Mouse (Mus musculus): Measurements from ENCODE around the gene Astl. TPM values are rescaled to one million over a fixed set of nuclear protein-coding genes. Genes with fewer than 3 reads are reported as not detected.

Astl gene
- polyA plus RNA-seq, 1 experiment from 2014 or later = 0.14 TPM

DNA sequence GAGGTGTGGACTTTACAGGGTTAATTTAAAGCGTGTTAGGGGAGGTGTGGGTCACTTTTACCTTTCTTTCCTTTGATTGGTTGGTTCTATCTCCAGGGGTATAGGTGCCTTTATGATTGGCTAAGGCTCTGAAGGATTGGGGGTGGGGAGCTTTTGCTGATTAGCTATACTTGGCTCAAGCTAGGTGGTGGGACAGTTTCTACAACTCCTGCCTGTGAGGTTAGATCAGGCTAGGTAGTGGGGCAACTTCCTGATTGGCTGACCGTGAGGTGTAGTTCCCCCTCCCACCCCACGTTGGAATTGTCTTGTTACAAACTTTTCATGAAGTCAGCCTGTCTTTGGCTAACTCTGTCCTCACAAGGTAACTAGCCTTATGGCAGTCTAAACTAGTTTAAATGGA, 31.3 kb upstream of the Astl start:
- no peak overlapping the region for H3K27ac ChIP-seq (replicated peaks; ENCODE audit: low read depth, low read length)
- no peak overlapping the region for H3K9ac ChIP-seq (ENCODE audit: low read depth, low read length)
- H3K9me3 ChIP-seq (ENCODE audit: control insufficient read depth, low read length) = no peaks in the 10 kb centered on the region
- H3K4me3 ChIP-seq (ENCODE audit: low read depth, low read length) = no peak overlapping the region
- no peaks in the 10 kb centered on the region for H3K4me1 ChIP-seq (ENCODE audit: control insufficient read depth, insufficient read depth, low read length)
- H3K36me3 ChIP-seq (ENCODE audit: control insufficient read depth, insufficient read depth, low read length) = no peaks in the 10 kb centered on the region
- no peaks in the 10 kb centered on the region for H3K27me3 ChIP-seq (replicated peaks; ENCODE audit: control insufficient read depth, insufficient read depth, low read length)
- WGBS = 36% methylated on average over 3 of the region's 3 CpGs
- no peak for ATAC-seq (ENCODE audit: low read depth)
- DNase-seq (ENCODE audit: low spot score) = no peak
- H3K4me2 ChIP-seq (ENCODE audit: low read depth, low read length) = no peak overlapping the region

DNA sequence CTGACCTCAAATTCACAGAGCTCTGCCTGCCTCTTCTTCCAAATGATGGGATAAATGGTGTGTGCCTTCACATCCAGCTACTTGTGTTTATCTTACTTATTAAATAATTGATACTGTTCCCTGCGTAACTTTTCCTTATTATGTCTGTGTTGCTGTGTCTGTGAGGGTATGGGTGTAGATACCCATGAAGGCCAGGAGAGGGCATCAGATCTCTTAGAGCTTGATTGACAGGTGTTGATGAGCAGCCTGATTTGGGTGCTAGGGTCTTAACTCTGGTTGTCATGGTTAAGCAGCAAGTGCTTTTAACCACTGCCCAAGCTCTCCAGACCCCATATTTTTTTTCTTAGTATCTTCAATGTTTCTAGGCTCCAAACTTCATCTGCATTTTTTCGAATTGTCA, 29.8 kb upstream of the Astl start:
- no peaks in the 10 kb centered on the region for H3K4me1 ChIP-seq (ENCODE audit: control insufficient read depth, insufficient read depth, low read length)
- no peaks in the 10 kb centered on the region for H3K9me3 ChIP-seq (ENCODE audit: control insufficient read depth, low read length)
- no peaks in the 10 kb centered on the region for H3K36me3 ChIP-seq (ENCODE audit: control insufficient read depth, insufficient read depth, low read length)
- no peak overlapping the region for H3K27ac ChIP-seq (replicated peaks; ENCODE audit: low read depth, low read length)
- 92% methylated on average over 2 of the region's 2 CpGs for WGBS
- no peak overlapping the region for H3K4me3 ChIP-seq (ENCODE audit: low read depth, low read length)
- H3K4me2 ChIP-seq (ENCODE audit: low read depth, low read length) = no peak overlapping the region
- H3K9ac ChIP-seq (ENCODE audit: low read depth, low read length) = no peak overlapping the region
- DNase-seq (ENCODE audit: low spot score) = no peak
- H3K27me3 ChIP-seq (replicated peaks; ENCODE audit: control insufficient read depth, insufficient read depth, low read length) = no peaks in the 10 kb centered on the region
- ATAC-seq (ENCODE audit: low read depth) = no peak

DNA sequence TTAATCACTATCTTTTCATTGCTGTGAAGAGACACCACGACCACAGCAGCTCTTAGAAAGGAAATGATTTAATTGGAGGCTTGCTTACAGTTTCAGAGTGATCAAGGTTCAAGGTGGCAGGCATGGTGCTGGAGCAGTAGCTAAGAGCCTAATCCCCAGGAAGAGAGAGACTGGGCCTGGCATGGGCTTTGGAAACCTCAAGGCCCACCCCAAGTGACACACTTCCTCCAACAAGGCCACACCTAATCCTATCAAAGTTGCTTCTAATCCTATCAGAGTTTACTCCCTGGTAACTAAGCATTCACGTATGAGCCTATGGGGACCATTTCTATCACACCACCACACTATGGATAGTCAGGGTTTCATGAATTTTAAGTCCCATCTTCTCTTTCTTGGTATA, 28.2 kb upstream of the Astl start:
- H3K4me3 ChIP-seq (ENCODE audit: low read depth, low read length) = no peak overlapping the region
- H3K27ac ChIP-seq (replicated peaks; ENCODE audit: low read depth, low read length) = no peak overlapping the region
- H3K9me3 ChIP-seq (ENCODE audit: control insufficient read depth, low read length) = no peaks in the 10 kb centered on the region
- H3K9ac ChIP-seq (ENCODE audit: low read depth, low read length) = no peak overlapping the region
- WGBS = 50% methylated on average over 2 of the region's 2 CpGs
- no peaks in the 10 kb centered on the region for H3K27me3 ChIP-seq (replicated peaks; ENCODE audit: control insufficient read depth, insufficient read depth, low read length)
- ATAC-seq (ENCODE audit: low read depth) (no peak), DNase-seq (ENCODE audit: low spot score) (no peak)
- no peaks in the 10 kb centered on the region for H3K36me3 ChIP-seq (ENCODE audit: control insufficient read depth, insufficient read depth, low read length)
- no peak overlapping the region for H3K4me2 ChIP-seq (ENCODE audit: low read depth, low read length)
- H3K4me1 ChIP-seq (ENCODE audit: control insufficient read depth, insufficient read depth, low read length) = no peaks in the 10 kb centered on the region

DNA sequence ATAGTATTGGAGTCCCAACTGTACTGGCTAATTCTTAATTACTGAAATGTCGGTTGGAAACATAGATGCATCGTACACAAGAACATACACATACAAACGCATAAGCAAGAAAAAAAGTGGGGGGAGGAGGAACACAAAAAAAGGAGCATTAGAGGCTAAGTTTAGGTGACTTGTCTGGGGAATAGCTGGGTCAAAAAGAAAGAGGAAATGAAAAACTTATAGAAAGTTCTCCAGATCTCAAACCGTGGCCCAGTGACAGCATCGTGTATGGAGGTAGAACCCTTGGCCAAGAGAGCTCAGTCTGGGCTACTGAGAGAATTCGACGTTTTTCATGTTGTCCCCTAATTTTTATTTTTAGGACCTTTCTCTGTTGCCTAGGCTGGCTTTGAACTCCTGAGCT, 27.8 kb upstream of the Astl start:
- no peaks in the 10 kb centered on the region for H3K4me1 ChIP-seq (ENCODE audit: control insufficient read depth, insufficient read depth, low read length)
- no peak overlapping the region for H3K4me3 ChIP-seq (ENCODE audit: low read depth, low read length)
- H3K36me3 ChIP-seq (ENCODE audit: control insufficient read depth, insufficient read depth, low read length) = no peaks in the 10 kb centered on the region
- H3K27me3 ChIP-seq (replicated peaks; ENCODE audit: control insufficient read depth, insufficient read depth, low read length) = no peaks in the 10 kb centered on the region
- no peaks in the 10 kb centered on the region for H3K9me3 ChIP-seq (ENCODE audit: control insufficient read depth, low read length)
- no peak overlapping the region for H3K27ac ChIP-seq (replicated peaks; ENCODE audit: low read depth, low read length)
- ATAC-seq (ENCODE audit: low read depth) = no peak
- no peak for DNase-seq (ENCODE audit: low spot score)
- 89% methylated on average over 7 of the region's 7 CpGs for WGBS
- no peak overlapping the region for H3K9ac ChIP-seq (ENCODE audit: low read depth, low read length)
- H3K4me2 ChIP-seq (ENCODE audit: low read depth, low read length) = no peak overlapping the region

DNA sequence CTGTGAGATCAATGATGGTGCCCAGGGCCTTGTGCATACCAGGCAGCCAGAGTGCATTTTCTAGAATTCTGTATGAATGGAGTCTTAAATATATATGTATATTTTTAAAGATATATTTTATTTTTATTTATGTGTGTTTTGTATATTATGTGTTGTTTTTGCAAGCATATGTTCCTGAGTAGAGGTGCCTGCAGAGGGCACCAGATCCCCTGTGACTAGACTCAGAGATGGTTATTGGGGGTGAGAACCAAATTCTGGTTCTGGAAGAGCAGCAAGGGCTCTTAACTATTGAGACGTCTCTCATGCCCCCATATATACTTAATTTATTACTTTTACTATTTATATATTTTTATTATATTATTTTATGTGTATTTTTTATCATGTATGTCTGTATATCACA, 27.2 kb upstream of the Astl start:
- Histone ChIP-seq H3K9ac (ENCODE audit: low read depth, low read length) (no peak overlapping the region), H3K36me3 (ENCODE audit: control insufficient read depth, insufficient read depth, low read length) (no peaks in the 10 kb centered on the region), H3K4me3 (ENCODE audit: low read depth, low read length) (no peak overlapping the region), H3K4me2 (ENCODE audit: low read depth, low read length) (no peak overlapping the region), H3K4me1 (ENCODE audit: control insufficient read depth, insufficient read depth, low read length) (no peaks in the 10 kb centered on the region), H3K9me3 (ENCODE audit: control insufficient read depth, low read length) (no peaks in the 10 kb centered on the region), H3K27me3 (replicated peaks; ENCODE audit: control insufficient read depth, insufficient read depth, low read length) (no peaks in the 10 kb centered on the region), H3K27ac (replicated peaks; ENCODE audit: low read depth, low read length) (no peak overlapping the region)
- DNase-seq (ENCODE audit: low spot score) = no peak
- no peak for ATAC-seq (ENCODE audit: low read depth)
- 86% methylated on average over 1 of the region's 1 CpGs for WGBS

DNA sequence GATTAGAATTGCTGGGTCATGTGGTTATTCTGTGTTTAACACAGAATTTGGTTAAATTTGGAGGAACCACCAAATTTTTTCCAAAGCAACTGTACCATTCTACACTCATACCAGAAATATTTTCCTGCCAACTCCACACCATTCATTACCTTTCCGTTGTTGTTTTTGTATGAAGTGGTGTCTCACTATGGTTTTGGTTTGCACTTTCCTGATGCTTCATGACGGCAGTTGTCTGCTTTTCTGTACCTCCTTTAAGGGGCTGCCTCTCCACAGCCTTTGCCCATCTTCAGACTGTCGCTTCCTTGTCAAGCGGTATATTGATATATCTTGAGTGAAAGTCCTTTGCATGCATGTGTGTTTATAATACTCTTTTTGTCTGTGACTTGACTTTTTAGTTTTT, 25.6 kb upstream of the Astl start:
- DNase-seq (ENCODE audit: low spot score) (no peak), ATAC-seq (ENCODE audit: low read depth) (no peak)
- Histone ChIP-seq H3K27ac (replicated peaks; ENCODE audit: low read depth, low read length) (no peak overlapping the region), H3K9ac (ENCODE audit: low read depth, low read length) (no peak overlapping the region), H3K27me3 (replicated peaks; ENCODE audit: control insufficient read depth, insufficient read depth, low read length) (no peaks in the 10 kb centered on the region), H3K36me3 (ENCODE audit: control insufficient read depth, insufficient read depth, low read length) (no peaks in the 10 kb centered on the region), H3K4me2 (ENCODE audit: low read depth, low read length) (no peak overlapping the region), H3K9me3 (ENCODE audit: control insufficient read depth, low read length) (no peaks in the 10 kb centered on the region), H3K4me3 (ENCODE audit: low read depth, low read length) (no peak overlapping the region), H3K4me1 (ENCODE audit: control insufficient read depth, insufficient read depth, low read length) (no peaks in the 10 kb centered on the region)
- 95% methylated on average over 4 of the region's 4 CpGs for WGBS

DNA sequence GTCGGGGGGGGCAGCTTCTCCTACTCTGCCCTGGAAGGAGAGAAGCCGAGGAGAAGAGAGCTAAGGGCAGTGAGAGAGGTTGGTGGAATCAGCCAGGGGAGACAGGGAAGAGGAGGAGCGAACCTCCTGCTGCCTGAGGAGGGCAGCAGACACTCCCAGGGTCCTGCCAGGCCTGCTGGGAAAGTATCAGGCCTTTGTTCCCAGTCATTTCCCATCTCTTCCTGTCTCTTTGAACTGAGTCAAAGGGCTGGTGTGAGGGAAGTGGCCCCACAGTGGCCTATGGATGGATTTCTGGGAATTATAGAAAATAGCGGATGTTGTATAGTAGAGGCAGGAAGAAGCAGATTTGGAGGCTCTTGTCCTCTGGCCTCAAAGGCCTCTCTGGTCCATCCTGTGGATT, 24.6 kb upstream of the Astl start:
- H3K27me3 ChIP-seq (replicated peaks; ENCODE audit: control insufficient read depth, insufficient read depth, low read length) = no peaks in the 10 kb centered on the region
- no peak overlapping the region for H3K9ac ChIP-seq (ENCODE audit: low read depth, low read length)
- no peak overlapping the region for H3K4me2 ChIP-seq (ENCODE audit: low read depth, low read length)
- DNase-seq (ENCODE audit: low spot score) (no peak), ATAC-seq (ENCODE audit: low read depth) (no peak)
- no peak overlapping the region for H3K27ac ChIP-seq (replicated peaks; ENCODE audit: low read depth, low read length)
- no peaks in the 10 kb centered on the region for H3K4me1 ChIP-seq (ENCODE audit: control insufficient read depth, insufficient read depth, low read length)
- WGBS = 43% methylated on average over 4 of the region's 4 CpGs
- H3K9me3 ChIP-seq (ENCODE audit: control insufficient read depth, low read length) = no peaks in the 10 kb centered on the region
- no peak overlapping the region for H3K4me3 ChIP-seq (ENCODE audit: low read depth, low read length)
- H3K36me3 ChIP-seq (ENCODE audit: control insufficient read depth, insufficient read depth, low read length) = no peaks in the 10 kb centered on the region

DNA sequence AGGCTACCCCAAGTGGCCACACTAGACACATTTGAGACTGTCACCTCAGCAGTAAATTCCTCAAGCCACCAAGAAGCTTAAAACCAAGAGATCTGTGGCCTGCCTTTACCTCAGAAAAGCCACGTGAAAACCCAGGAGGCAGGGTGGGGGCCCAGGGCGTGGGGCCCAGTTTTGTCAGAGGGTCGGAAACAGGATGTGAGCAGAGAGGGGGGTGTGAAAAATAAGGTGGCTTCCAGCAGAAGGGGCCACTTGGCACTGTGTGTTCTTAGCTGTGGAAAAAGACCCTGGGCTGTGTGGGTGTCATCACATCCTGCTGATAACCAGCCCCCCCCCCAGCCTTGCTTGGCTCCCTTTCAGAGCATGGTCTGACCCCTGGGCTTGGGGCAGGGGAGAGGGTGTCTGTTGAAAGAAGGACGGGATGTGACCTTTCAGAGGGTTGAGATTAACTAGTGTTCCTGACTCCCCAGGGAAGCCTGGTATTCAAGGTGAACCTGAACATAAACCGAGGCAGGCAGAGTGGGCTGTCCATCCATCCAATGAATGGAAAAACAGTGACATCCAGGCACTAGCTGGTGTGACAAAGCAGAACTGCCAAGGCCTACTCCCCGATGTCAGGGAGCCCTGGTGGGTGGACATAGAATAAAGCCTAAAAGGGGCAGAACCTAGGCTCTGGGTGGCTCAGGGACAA, 23.8 kb upstream of the Astl start:
- H3K4me3 ChIP-seq (ENCODE audit: low read depth, low read length) = no peak overlapping the region
- H3K4me1 ChIP-seq (ENCODE audit: control insufficient read depth, insufficient read depth, low read length) = no peaks in the 10 kb centered on the region
- no peak for DNase-seq (ENCODE audit: low spot score)
- H3K4me2 ChIP-seq (ENCODE audit: low read depth, low read length) = no peak overlapping the region
- no peaks in the 10 kb centered on the region for H3K9me3 ChIP-seq (ENCODE audit: control insufficient read depth, low read length)
- 67% methylated on average over 6 of the region's 6 CpGs for WGBS
- no peaks in the 10 kb centered on the region for H3K27me3 ChIP-seq (replicated peaks; ENCODE audit: control insufficient read depth, insufficient read depth, low read length)
- H3K36me3 ChIP-seq (ENCODE audit: control insufficient read depth, insufficient read depth, low read length) = no peaks in the 10 kb centered on the region
- no peak overlapping the region for H3K9ac ChIP-seq (ENCODE audit: low read depth, low read length)
- no peak overlapping the region for H3K27ac ChIP-seq (replicated peaks; ENCODE audit: low read depth, low read length)
- no peak for ATAC-seq (ENCODE audit: low read depth)

DNA sequence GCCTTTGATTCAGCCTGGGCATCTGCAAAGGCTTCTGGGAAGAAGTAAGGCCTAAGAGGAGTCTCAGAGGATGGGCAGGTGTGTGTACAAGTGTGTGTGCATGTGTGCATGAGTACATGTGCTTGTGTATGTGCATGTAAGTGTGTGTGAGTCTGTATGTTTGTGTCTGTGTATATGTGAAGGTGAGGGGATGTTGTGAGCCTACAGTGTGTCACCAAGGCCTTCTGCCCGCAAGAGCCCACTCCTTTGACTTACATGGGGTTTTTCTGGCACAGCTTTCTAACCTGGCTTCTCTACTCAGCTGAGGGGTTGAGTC, 23.3 kb upstream of the Astl start:
- H3K4me3 ChIP-seq (ENCODE audit: low read depth, low read length) = no peak overlapping the region
- no peaks in the 10 kb centered on the region for H3K27me3 ChIP-seq (replicated peaks; ENCODE audit: control insufficient read depth, insufficient read depth, low read length)
- H3K36me3 ChIP-seq (ENCODE audit: control insufficient read depth, insufficient read depth, low read length) = no peaks in the 10 kb centered on the region
- no peaks in the 10 kb centered on the region for H3K4me1 ChIP-seq (ENCODE audit: control insufficient read depth, insufficient read depth, low read length)
- H3K27ac ChIP-seq (replicated peaks; ENCODE audit: low read depth, low read length) = no peak overlapping the region
- no peak for DNase-seq (ENCODE audit: low spot score)
- ATAC-seq (ENCODE audit: low read depth) = no peak
- WGBS = 88% methylated on average over 1 of the region's 1 CpGs
- no peak overlapping the region for H3K9ac ChIP-seq (ENCODE audit: low read depth, low read length)
- H3K4me2 ChIP-seq (ENCODE audit: low read depth, low read length) = no peak overlapping the region
- no peaks in the 10 kb centered on the region for H3K9me3 ChIP-seq (ENCODE audit: control insufficient read depth, low read length)

All from embryonic facial prominence, embryonic 14.5 days (tissue).